Mouse (Mus musculus) limb, embryonic 11.5 days (tissue): ENCODE results near the gene Shc1. TPM values are rescaled to one million over a fixed set of nuclear protein-coding genes. Genes with fewer than 3 reads are reported as not detected.

Experiments
- ATAC-seq: fragments of 200-750 bp; cut with Nextera tagmentation; 2 replicates; pipeline ENCODE4 v1.8.0; 2017; ENCODE audit warnings: low read depth; ENCODE audit not compliant: insufficient number of reproducible peaks, low FRiP score, low TSS enrichment
- DNase-seq: peaks from one replicate; pipeline ENCODE4 v3.0.0-alpha.2; 2015; ENCODE audit warnings: low spot score
- H3K27ac ChIP-seq: fragments of 300-500 bp; sonication (generic); replicated peaks from 2 replicates; pipeline ENCODE4 v1.5.1; 2014; ENCODE audit warnings: low read depth, mild to moderate bottlenecking, low read length
- H3K27me3 ChIP-seq: fragments of 300-500 bp; sonication (generic); 2 replicates; pipeline ENCODE4 v1.6.1; 2014; ENCODE audit warnings: mild to moderate bottlenecking, low read length, mixed read lengths; ENCODE audit not compliant: control insufficient read depth, insufficient read depth
- H3K36me3 ChIP-seq: fragments of 300-500 bp; sonication (generic); 2 replicates; pipeline ENCODE4 v1.6.1; 2014; ENCODE audit warnings: mild to moderate bottlenecking, low read length, moderate library complexity, mixed read lengths; ENCODE audit not compliant: control insufficient read depth, insufficient read depth
- H3K4me1 ChIP-seq: fragments of 300-500 bp; sonication (generic); 2 replicates; pipeline ENCODE4 v1.6.1; 2014; ENCODE audit warnings: low read length, mixed read lengths; ENCODE audit not compliant: control insufficient read depth, insufficient read depth
- H3K4me2 ChIP-seq: fragments of 300-500 bp; sonication (generic); 2 replicates; pipeline ENCODE4 v1.6.1; 2014; ENCODE audit warnings: low read depth, mild to moderate bottlenecking, moderate library complexity; ENCODE audit not compliant: severe bottlenecking
- H3K4me3 ChIP-seq: fragments of 300-500 bp; sonication (generic); 2 replicates; pipeline ENCODE4 v1.5.1; 2014; ENCODE audit warnings: low read depth, low read length
- H3K9ac ChIP-seq: fragments of 300-500 bp; sonication (generic); 2 replicates; pipeline ENCODE4 v1.6.1; 2014; ENCODE audit warnings: mild to moderate bottlenecking, low read length
- H3K9me3 ChIP-seq: fragments of 300-500 bp; sonication (generic); 2 replicates; pipeline ENCODE4 v1.6.1; 2016; ENCODE audit warnings: low read length; ENCODE audit not compliant: control insufficient read depth
- WGBS: fragments of 180-500 bp; shearing (Covaris S2); extraction: QIAGEN DNeasy Blood & Tissue Kit; methylation state at CpG from one replicate; pipeline ENCODE4 v1.1.7; 2014; 5-methylcytosine and 5-hydroxymethylcytosine counted together
- polyA plus RNA-seq: library from polyadenylated mRNA; unstranded; fragments of >200 nt; fragmentation: Nextera tagmentation; extraction: Ambion mirVana; gene quantifications from 2 replicates; pipeline ENCODE4 v1.2.1, GENCODE M21; 2014

Gene Shc1
- polyA plus RNA-seq: 55.7 and 64.5 TPM in 2 replicates

GRCm38 (mm10) chr3:89418170-89418860 is at the start of gene Shc1, which contains the start of gene Cks1b:
Shc1 (plus strand) TSS chr3:89418443.
Cks1b (minus strand) TSS chr3:89418383.
- ATAC-seq: peak; percentile 92
- Histone ChIP-seq H3K4me1 (peaks cover 33% of the 10 kb centered on the region), H3K9me3 (no peaks in the 10 kb centered on the region), H3K36me3 (peaks cover 20% of the 10 kb centered on the region), H3K27ac (peak within 1 kb of the TSS; percentile 92), H3K9ac (peak within 1 kb of the TSS; percentile 61), H3K4me2 (peak within 1 kb of the TSS; percentile 90), H3K27me3 (no peaks in the 10 kb centered on the region), H3K4me3 (peak within 1 kb of the TSS; percentile 70)
- peak; percentile 97 for DNase-seq
- under 1% methylated on average over 39 of the region's 39 CpGs for WGBS

- DNase-seq: no peak
- no peaks in the 10 kb centered on the region for H3K27me3 ChIP-seq
- H3K9me3 ChIP-seq: no peaks in the 10 kb centered on the region
- no peak overlapping the region for H3K4me2 ChIP-seq
- no peaks in the 10 kb centered on the region for H3K36me3 ChIP-seq
- no peak overlapping the region for H3K4me3 ChIP-seq
- H3K27ac ChIP-seq: no peak overlapping the region
- 41% methylated on average over 5 of the region's 5 CpGs for WGBS
- no peak overlapping the region for H3K9ac ChIP-seq
- peaks cover 3% of the 10 kb centered on the region; the same call in 1 of the 2 replicates for H3K4me1 ChIP-seq
- ATAC-seq: no peak
Measured at GRCm38 (mm10) chr3:89373581-89374231, 44.5 kb upstream of the Shc1 start.

GRCm38 (mm10) chr3:89377831-89378230 is 40.4 kb upstream of the Shc1 start:
- WGBS: 80% methylated on average over 4 of the region's 4 CpGs
- Histone ChIP-seq H3K36me3 (no peaks in the 10 kb centered on the region), H3K4me1 (peaks cover 3% of the 10 kb centered on the region; the same call in 1 of the 2 replicates), H3K4me2 (no peak overlapping the region; the same call in 1 of the 2 replicates), H3K9me3 (no peaks in the 10 kb centered on the region), H3K4me3 (no peak overlapping the region), H3K9ac (no peak overlapping the region), H3K27me3 (no peaks in the 10 kb centered on the region), H3K27ac (no peak overlapping the region)
- peak; percentile 19; the same call in 1 of the 2 replicates for ATAC-seq
- no peak for DNase-seq

GRCm38 (mm10) chr3:89378394-89379067 is 39.7 kb upstream of the Shc1 start:
- Histone ChIP-seq H3K9me3 (no peaks in the 10 kb centered on the region), H3K4me3 (peak overlapping the region; percentile 51), H3K4me1 (0 out of 2 replicates have a peak, but pooled peaks cover 3% of the 10 kb centered on the region), H3K36me3 (no peaks in the 10 kb centered on the region), H3K9ac (peak overlapping the region; percentile 68), H3K27ac (0 out of 2 replicates have a peak overlapping the region, but pooled peaks have one; percentile 14), H3K27me3 (no peaks in the 10 kb centered on the region), H3K4me2 (peak overlapping the region; percentile 80)
- ATAC-seq (peak; percentile 85), DNase-seq (peak; percentile 91)
- under 1% methylated on average over 28 of the region's 29 CpGs for WGBS

GRCm38 (mm10) chr3:89379388-89380131 is 38.7 kb upstream of the Shc1 start:
- Histone ChIP-seq H3K9ac (no peak overlapping the region), H3K4me2 (no peak overlapping the region), H3K27ac (no peak overlapping the region), H3K4me1 (0 out of 2 replicates have a peak, but pooled peaks cover 4% of the 10 kb centered on the region), H3K4me3 (no peak overlapping the region), H3K9me3 (no peaks in the 10 kb centered on the region), H3K36me3 (no peaks in the 10 kb centered on the region), H3K27me3 (no peaks in the 10 kb centered on the region)
- DNase-seq: no peak
- WGBS: 90% methylated on average over 31 of the region's 31 CpGs
- ATAC-seq: no peak

- no peak for ATAC-seq
- Histone ChIP-seq H3K4me3 (no peak overlapping the region), H3K9me3 (no peaks in the 10 kb centered on the region), H3K27ac (no peak overlapping the region), H3K4me2 (no peak overlapping the region), H3K9ac (no peak overlapping the region), H3K27me3 (no peaks in the 10 kb centered on the region), H3K36me3 (no peaks in the 10 kb centered on the region), H3K4me1 (0 out of 2 replicates have a peak, but pooled peaks cover 6% of the 10 kb centered on the region)
- no peak for DNase-seq
- WGBS: 94% methylated on average over 14 of the region's 14 CpGs
Measured at GRCm38 (mm10) chr3:89380291-89380690, 38.0 kb upstream of the Shc1 start.

- no peaks in the 10 kb centered on the region for H3K36me3 ChIP-seq
- no peaks in the 10 kb centered on the region for H3K27me3 ChIP-seq
- ATAC-seq (no peak), DNase-seq (no peak)
- 92% methylated on average over 18 of the region's 18 CpGs for WGBS
- H3K9me3 ChIP-seq: no peaks in the 10 kb centered on the region
- H3K4me3 ChIP-seq: no peak overlapping the region
- 0 out of 2 replicates have a peak, but pooled peaks cover 8% of the 10 kb centered on the region for H3K4me1 ChIP-seq
- no peak overlapping the region for H3K4me2 ChIP-seq
- H3K9ac ChIP-seq: no peak overlapping the region
- H3K27ac ChIP-seq: no peak overlapping the region
Measured at GRCm38 (mm10) chr3:89380711-89381110, 37.5 kb upstream of the Shc1 start.
